Mouse (Mus musculus) MEL (cell line): ENCODE results near the gene Csnk1g2. TPM values are rescaled to one million over a fixed set of nuclear protein-coding genes. Genes with fewer than 3 reads are reported as not detected.
A peak's percentile ranks its signal among the peaks of the same experiment; 100 is the strongest.

ENCODE experiments used
- DNase-seq: peaks from one replicate; pipeline ENCODE4 v3.0.0; 2011; ENCODE audit warnings: low read depth, low spot score
- H3K27ac ChIP-seq: 2 replicates; pipeline ENCODE4 v1.5.1; 2012; ENCODE audit warnings: low read depth, mild to moderate bottlenecking, control low read depth, low read length, moderate library complexity; ENCODE audit not compliant: control insufficient read depth
- H3K27me3 ChIP-seq, 2 experiments: fragments of 150-350 bp in 1 of 2; sonication (generic) in 1 of 2; 2 replicates each; pipeline ENCODE4 v1.6.1; 2012; ENCODE audit warnings: low read length in 2 of 2, mild to moderate bottlenecking in 2 of 2, improper control_type of control experiment in 1 of 2, moderate library complexity in 1 of 2; ENCODE audit not compliant: insufficient read depth in 2 of 2, control insufficient read depth in 1 of 2
- H3K36me3 ChIP-seq, 2 experiments: 2 replicates each; pipeline ENCODE4 v1.6.1; 2012 to 2014; ENCODE audit warnings: low read length in 2 of 2, improper control_type of control experiment in 1 of 2, inconsistent platforms in 1 of 2, mild to moderate bottlenecking in 1 of 2; ENCODE audit not compliant: insufficient read depth in 2 of 2, control insufficient read depth in 1 of 2
- H3K4me1 ChIP-seq, 2 experiments: fragments of 150-350 bp in 1 of 2; sonication (generic) in 1 of 2; 2 replicates each; pipeline ENCODE4 v1.6.1; 2012; ENCODE audit warnings: low read length in 2 of 2, improper control_type of control experiment in 1 of 2, mild to moderate bottlenecking in 1 of 2; ENCODE audit not compliant: insufficient read depth in 2 of 2, control insufficient read depth in 1 of 2
- H3K4me3 ChIP-seq, 2 experiments: fragments of 150-350 bp in 1 of 2; sonication (generic) in 1 of 2; 2 replicates each; pipeline ENCODE4 v1.5.1; 2012; ENCODE audit warnings: low read depth in 2 of 2, low read length in 2 of 2, mild to moderate bottlenecking in 2 of 2, moderate library complexity in 2 of 2, control low read depth in 1 of 2, improper control_type of control experiment in 1 of 2; ENCODE audit not compliant: control insufficient read depth in 1 of 2, insufficient read depth in 1 of 2
- H3K79me2 ChIP-seq: 2 replicates; pipeline ENCODE4 v1.6.1; 2012; ENCODE audit warnings: mild to moderate bottlenecking, low read length, moderate library complexity; ENCODE audit not compliant: control insufficient read depth, poor library complexity, insufficient read depth
- H3K9ac ChIP-seq: 2 replicates; pipeline ENCODE4 v1.6.1; 2012; ENCODE audit warnings: low read depth, mild to moderate bottlenecking, control low read depth, low read length, moderate library complexity; ENCODE audit not compliant: control insufficient read depth, poor library complexity, severe bottlenecking
- H3K9me3 ChIP-seq: fragments of 150-350 bp; sonication (generic); replicated peaks from 2 replicates; pipeline ENCODE4 v1.6.1; 2012; ENCODE audit warnings: mild to moderate bottlenecking, low read length, improper control_type of control experiment, moderate library complexity; ENCODE audit not compliant: insufficient read depth
- BHLHE40 ChIP-seq: IDR thresholded peaks from 2 replicates; pipeline ENCODE4 v1.6.1; 2012; ENCODE audit warnings: low read depth, mild to moderate bottlenecking, inconsistent platforms, low read length, improper control_type of control experiment, borderline replicate concordance
- CHD1 ChIP-seq: IDR thresholded peaks from 2 replicates; pipeline ENCODE4 v1.6.1; 2012; ENCODE audit warnings: low read depth, mild to moderate bottlenecking, inconsistent platforms, low read length, improper control_type of control experiment
- CHD2 ChIP-seq: IDR thresholded peaks from 2 replicates; pipeline ENCODE4 v1.6.1; 2011; ENCODE audit warnings: low read length, improper control_type of control experiment
- CTCF ChIP-seq, 3 experiments: IDR thresholded peaks in 2 of 3; conservative IDR thresholded peaks in 1 of 3; 2 replicates each; pipeline ENCODE4 v1.5.1; 2011 to 2012; ENCODE audit warnings: low read length in 3 of 3, low read depth in 2 of 3, mild to moderate bottlenecking in 2 of 3, improper control_type of control experiment in 1 of 3, inconsistent platforms in 1 of 3, mixed read lengths in 1 of 3, moderate library complexity in 1 of 3; ENCODE audit not compliant: control insufficient read depth in 1 of 3, insufficient read depth in 1 of 3, poor library complexity in 1 of 3, severe bottlenecking in 1 of 3
- E2F4 ChIP-seq: IDR thresholded peaks from 2 replicates; pipeline ENCODE4 v1.6.1; 2011; ENCODE audit warnings: low read depth, low read length, improper control_type of control experiment, borderline replicate concordance
- EP300 ChIP-seq, 2 experiments: IDR thresholded peaks; 2 replicates each; pipeline ENCODE4 v1.6.1; 2011; ENCODE audit warnings: improper control_type of control experiment in 2 of 2, low read length in 2 of 2, low read depth in 1 of 2, mild to moderate bottlenecking in 1 of 2
- GABPA ChIP-seq: IDR thresholded peaks from 2 replicates; pipeline ENCODE4 v1.6.1; 2012; ENCODE audit warnings: low read depth, mild to moderate bottlenecking, inconsistent platforms, low read length, improper control_type of control experiment, moderate library complexity
- HCFC1 ChIP-seq: IDR thresholded peaks from 2 replicates; pipeline ENCODE4 v1.6.1; 2012; ENCODE audit warnings: low read depth, mild to moderate bottlenecking, inconsistent platforms, low read length, improper control_type of control experiment, moderate library complexity
- JUND ChIP-seq: IDR thresholded peaks from 2 replicates; pipeline ENCODE4 v1.6.1; 2011; ENCODE audit warnings: low read depth, mild to moderate bottlenecking, improper control_type of control experiment, low read length
- MAFK ChIP-seq: IDR thresholded peaks from 2 replicates; pipeline ENCODE4 v1.6.1; 2011; ENCODE audit warnings: low read depth, mild to moderate bottlenecking, low read length, improper control_type of control experiment, borderline replicate concordance
- MAX ChIP-seq: IDR thresholded peaks from 2 replicates; pipeline ENCODE4 v1.6.1; 2011; ENCODE audit warnings: low read length, improper control_type of control experiment
- MAZ ChIP-seq: IDR thresholded peaks from 2 replicates; pipeline ENCODE4 v1.6.1; 2012; ENCODE audit warnings: low read depth, mild to moderate bottlenecking, inconsistent platforms, low read length, improper control_type of control experiment
- MEF2A ChIP-seq: IDR thresholded peaks from 2 replicates; pipeline ENCODE4 v1.6.1; 2014; ENCODE audit warnings: low read depth, mild to moderate bottlenecking, inconsistent platforms, low read length, improper control_type of control experiment; ENCODE audit not compliant: poor library complexity, insufficient replicate concordance, severe bottlenecking; ENCODE audit errors: extremely low read depth
- MXI1 ChIP-seq: IDR thresholded peaks from 2 replicates; pipeline ENCODE4 v1.6.1; 2011; ENCODE audit warnings: mild to moderate bottlenecking, low read depth, low read length, improper control_type of control experiment
- MYB ChIP-seq: IDR thresholded peaks from 2 replicates; pipeline ENCODE4 v1.6.1; 2011; ENCODE audit warnings: mild to moderate bottlenecking, low read depth, low read length, improper control_type of control experiment
- MYC ChIP-seq: IDR thresholded peaks from 2 replicates; pipeline ENCODE4 v1.6.1; 2011; ENCODE audit warnings: low read depth, mild to moderate bottlenecking, low read length, improper control_type of control experiment, moderate library complexity
- NELFE ChIP-seq: IDR thresholded peaks from 2 replicates; pipeline ENCODE4 v1.6.1; 2011; ENCODE audit warnings: low read depth, low read length, improper control_type of control experiment
- NRF1 ChIP-seq: IDR thresholded peaks from 2 replicates; pipeline ENCODE4 v1.6.1; 2014; ENCODE audit warnings: low read depth, mild to moderate bottlenecking, inconsistent platforms, low read length, improper control_type of control experiment, moderate library complexity; ENCODE audit not compliant: poor library complexity, insufficient read depth, severe bottlenecking
- POLR2A ChIP-seq, 2 experiments: IDR thresholded peaks; 2 replicates each; pipeline ENCODE4 v1.6.1; 2011 to 2012; ENCODE audit warnings: low read length in 2 of 2, mild to moderate bottlenecking in 2 of 2, control low read depth in 1 of 2, improper control_type of control experiment in 1 of 2, low read depth in 1 of 2, moderate library complexity in 1 of 2; ENCODE audit not compliant: control insufficient read depth in 1 of 2, insufficient read depth in 1 of 2, poor library complexity in 1 of 2
- POLR2AphosphoS5 ChIP-seq: IDR thresholded peaks from 2 replicates; pipeline ENCODE4 v1.6.1; 2012; ENCODE audit warnings: low read depth, borderline replicate concordance, mild to moderate bottlenecking, inconsistent platforms, low read length, moderate library complexity, mixed read lengths
- RAD21 ChIP-seq: IDR thresholded peaks from 2 replicates; pipeline ENCODE4 v1.6.1; 2011; ENCODE audit warnings: mild to moderate bottlenecking, low read depth, low read length, improper control_type of control experiment
- RCOR1 ChIP-seq: IDR thresholded peaks from 2 replicates; pipeline ENCODE4 v1.6.1; 2012; ENCODE audit warnings: low read depth, mild to moderate bottlenecking, inconsistent platforms, low read length, improper control_type of control experiment
- TAL1 ChIP-seq: IDR thresholded peaks from 2 replicates; pipeline ENCODE4 v1.6.1; 2012; ENCODE audit warnings: mild to moderate bottlenecking, inconsistent platforms, low read length, moderate library complexity, mixed read lengths
- TCF12 ChIP-seq: IDR thresholded peaks from 2 replicates; pipeline ENCODE4 v1.6.1; 2014; ENCODE audit warnings: low read depth, mild to moderate bottlenecking, inconsistent platforms, low read length, improper control_type of control experiment, moderate library complexity
- UBTF ChIP-seq: IDR thresholded peaks from 2 replicates; pipeline ENCODE4 v1.6.1; 2012; ENCODE audit warnings: low read depth, mild to moderate bottlenecking, inconsistent platforms, low read length, improper control_type of control experiment, moderate library complexity, borderline replicate concordance; ENCODE audit not compliant: insufficient read depth
- USF1 ChIP-seq: IDR thresholded peaks from 2 replicates; pipeline ENCODE4 v1.6.1; 2014; ENCODE audit warnings: low read depth, mild to moderate bottlenecking, inconsistent platforms, low read length, improper control_type of control experiment, moderate library complexity
- USF2 ChIP-seq, 2 experiments: IDR thresholded peaks; 2 replicates each; pipeline ENCODE4 v1.6.1; 2011 to 2012; ENCODE audit warnings: improper control_type of control experiment in 2 of 2, low read length in 2 of 2, borderline replicate concordance in 1 of 2, inconsistent platforms in 1 of 2, low read depth in 1 of 2, mild to moderate bottlenecking in 1 of 2; ENCODE audit not compliant: insufficient read depth in 1 of 2
- ZC3H11A ChIP-seq: IDR thresholded peaks from 2 replicates; pipeline ENCODE4 v1.6.1; 2012; ENCODE audit warnings: low read depth, mild to moderate bottlenecking, inconsistent platforms, low read length, improper control_type of control experiment
- ZMIZ1 ChIP-seq: IDR thresholded peaks from 2 replicates; pipeline ENCODE4 v1.6.1; 2012; ENCODE audit warnings: low read depth, mild to moderate bottlenecking, inconsistent platforms, low read length, improper control_type of control experiment, moderate library complexity
- polyA plus RNA-seq, 2 experiments: library from polyadenylated mRNA; stranded (reverse) in 1 of 2; unstranded in 1 of 2; fragments of >175 nt in 1 of 2; fragments of >200 nt in 1 of 2; gene quantifications; 2 replicates each; pipeline versions ENCODE4 v1.2.1 to v1.2.4; 2012; ENCODE audit warnings: low replicate concordance in 2 of 2, low read depth in 1 of 2; ENCODE audit not compliant: insufficient read length in 2 of 2, insufficient read depth in 1 of 2, missing spikeins in 1 of 2
- total RNA-seq: library from RNA; depleted of rRNA; stranded (reverse); fragments of 300-350 nt; gene quantifications from 2 replicates; pipeline ENCODE4 v1.2.3, GENCODE M21; 2012; rRNA removed

Gene Csnk1g2
- total RNA-seq (125 and 132 TPM in 2 replicates), polyA plus RNA-seq (100 to 1,000 TPM in 1 of 2 experiments, not detected in 1; 231 TPM)

DNA sequence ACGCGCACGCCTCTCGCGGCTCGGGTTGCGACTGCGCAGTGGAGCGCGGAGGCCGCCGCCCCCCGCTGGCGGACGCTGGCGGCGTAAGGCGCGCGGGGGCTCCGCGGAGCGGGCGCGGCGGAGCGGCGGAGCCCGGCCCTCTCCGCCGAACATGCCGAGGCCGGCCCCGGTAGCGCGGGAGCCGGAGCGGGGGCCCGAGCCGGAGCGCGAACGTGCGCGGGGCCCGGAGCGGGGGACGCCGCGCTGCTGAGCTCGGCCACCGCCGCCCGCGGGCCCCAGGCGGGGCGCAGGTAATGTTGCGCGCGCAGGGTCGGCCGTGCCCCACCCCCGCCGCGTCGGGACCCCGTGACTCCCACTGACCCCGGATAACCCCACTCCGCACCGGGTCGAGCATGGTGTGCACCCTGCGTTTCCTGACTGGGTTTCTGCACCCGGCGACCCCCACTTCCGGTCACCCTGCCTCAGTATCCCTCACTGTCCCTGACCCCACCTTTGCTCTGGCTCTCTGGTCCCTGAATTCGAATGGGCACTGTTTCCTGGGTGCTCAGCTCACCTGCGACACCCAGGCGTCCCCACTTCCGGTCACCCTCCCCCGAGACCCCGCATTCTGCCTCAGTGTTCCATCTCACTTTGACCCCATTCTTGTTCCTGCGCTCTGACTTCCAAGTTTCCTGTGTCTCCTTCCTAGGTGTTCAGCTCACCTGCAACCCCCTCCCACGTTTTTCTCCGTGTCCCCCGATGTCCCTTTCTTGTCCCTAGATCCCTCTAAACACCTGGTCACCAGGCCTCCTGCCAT is at the start of gene Csnk1g2:
TSS of gene Csnk1g2 (plus strand) at position 178 of the 796 bp plus-strand sequence.
- Histone ChIP-seq H3K9ac (peak within 1 kb of the TSS; percentile 92), H3K79me2 (peaks cover 46% of the 10 kb centered on the region), H3K36me3 (peaks cover 0 to 2% of the 10 kb centered on the region in 2 experiments; a peak in 1 of 4 replicates), H3K9me3 (no peaks in the 10 kb centered on the region), H3K4me1 (peaks cover 0 to 18% of the 10 kb centered on the region in 2 experiments; a peak in 2 of 4 replicates), H3K27me3 (no peaks in the 10 kb centered on the region), H3K4me3 (peak within 1 kb of the TSS; percentile 87 to 92), H3K27ac (peak within 1 kb of the TSS; percentile 91)
- DNase-seq: peak; percentile 61
- no peak for TF ChIP-seq TAL1
- peak; percentile 64 for TF ChIP-seq NELFE
- TF ChIP-seq EP300 (IDR thresholded peaks at IDR 0.05; ENCODE audit: low read depth in 1 of 2, low read length in 2 of 2): no peak
- no peak for TF ChIP-seq JUND
- TF ChIP-seq MXI1: 0 out of 2 replicates have a peak, but pooled peaks have one; percentile 32
- no peak for TF ChIP-seq ZC3H11A
- peak; percentile 87 for TF ChIP-seq NRF1
- no peak for TF ChIP-seq UBTF
- TF ChIP-seq MAX: no peak
- no peak for TF ChIP-seq POLR2AphosphoS5
- TF ChIP-seq TCF12: no peak
- no peak for TF ChIP-seq GABPA
- no peak for TF ChIP-seq CHD2
- no peak for TF ChIP-seq HCFC1
- TF ChIP-seq MAZ: peak; percentile 2; the same call in 1 of the 2 replicates
- TF ChIP-seq MYC: no peak
- TF ChIP-seq USF1: peak; percentile 77
- no peak for TF ChIP-seq RAD21
- TF ChIP-seq CTCF (IDR thresholded peaks at IDR 0.05 in 2 of 3, conservative IDR thresholded peaks at IDR 0.05 in 1 of 3; ENCODE audit: control insufficient read depth in 1 of 3, insufficient read depth in 1 of 3, low read depth in 2 of 3, low read length in 3 of 3, poor library complexity in 1 of 3, severe bottlenecking in 1 of 3): no peak
- TF ChIP-seq RCOR1: no peak
- TF ChIP-seq USF2 (IDR thresholded peaks at IDR 0.05; ENCODE audit: borderline replicate concordance in 1 of 2, insufficient read depth in 1 of 2, low read depth in 1 of 2, low read length in 2 of 2): no peak
- TF ChIP-seq E2F4: no peak
- no peak for TF ChIP-seq MEF2A
- TF ChIP-seq MAFK: no peak
- TF ChIP-seq ZMIZ1: no peak
- TF ChIP-seq POLR2A (IDR thresholded peaks at IDR 0.05; ENCODE audit: control insufficient read depth in 1 of 2, insufficient read depth in 1 of 2, low read depth in 1 of 2, low read length in 2 of 2, poor library complexity in 1 of 2): peak in 1 of 2 experiments; percentile 93; a peak in 3 of 4 replicates
- TF ChIP-seq CHD1: peak; percentile 67; the same call in 1 of the 2 replicates
- no peak for TF ChIP-seq MYB
- no peak for TF ChIP-seq BHLHE40
